Mouse (Mus musculus): Measurements from ENCODE around the gene Ttll4.

Ttll4 gene

GRCm38 (mm10) chr1:74661448-74662195, at the start of gene Ttll4:
Ttll4 (plus strand) TSS chr1:74661745.
- peak; percentile 97 to 98 for DNase-seq

- DNase-seq: no peak
Measured at GRCm38 (mm10) chr1:74624183-74624582, 37.4 kb upstream of the Ttll4 start.

- DNase-seq: no peak
Measured at GRCm38 (mm10) chr1:74626076-74626475, 35.5 kb upstream of the Ttll4 start.

DNA sequence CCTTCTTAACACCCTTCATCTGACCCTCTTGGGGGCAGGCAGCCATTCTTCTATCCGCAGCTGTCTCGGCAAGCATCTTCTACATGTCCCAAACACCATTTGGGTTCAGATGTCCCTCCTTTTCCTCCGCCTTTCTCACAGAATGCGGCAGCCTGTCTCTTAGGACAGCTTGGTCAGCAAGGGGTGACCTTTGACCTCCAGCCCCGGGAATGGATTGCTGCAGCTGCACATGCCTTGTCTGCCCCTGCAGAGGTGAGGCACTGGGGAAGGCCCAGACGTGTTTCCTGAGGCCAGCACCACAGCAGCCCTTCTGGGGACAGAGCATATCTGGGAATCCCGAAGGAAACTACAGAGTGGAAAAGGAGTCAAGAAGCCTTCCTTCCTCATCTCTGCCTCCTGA, 33.5 kb upstream of the Ttll4 start:
- no peak for DNase-seq

DNA sequence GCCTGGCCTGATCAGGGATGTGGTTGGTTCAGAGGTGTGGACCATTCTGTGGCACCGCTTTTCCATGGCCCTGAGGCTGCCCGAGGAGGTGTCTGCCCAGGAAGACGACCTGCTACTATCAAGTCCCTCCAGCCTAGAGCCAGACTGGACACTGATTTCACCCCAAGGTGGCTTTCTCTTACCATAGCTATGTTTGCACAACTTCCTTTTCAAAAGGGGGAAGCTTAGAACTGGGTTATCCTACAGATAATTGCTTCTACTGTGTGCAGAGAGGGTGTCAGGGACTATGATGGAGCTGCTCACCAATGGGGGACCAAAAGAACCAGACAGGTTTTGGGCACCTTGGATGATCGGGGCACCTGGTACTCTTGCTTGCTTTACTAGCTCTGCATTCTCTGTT, 28.8 kb upstream of the Ttll4 start:
- DNase-seq: no peak

DNA sequence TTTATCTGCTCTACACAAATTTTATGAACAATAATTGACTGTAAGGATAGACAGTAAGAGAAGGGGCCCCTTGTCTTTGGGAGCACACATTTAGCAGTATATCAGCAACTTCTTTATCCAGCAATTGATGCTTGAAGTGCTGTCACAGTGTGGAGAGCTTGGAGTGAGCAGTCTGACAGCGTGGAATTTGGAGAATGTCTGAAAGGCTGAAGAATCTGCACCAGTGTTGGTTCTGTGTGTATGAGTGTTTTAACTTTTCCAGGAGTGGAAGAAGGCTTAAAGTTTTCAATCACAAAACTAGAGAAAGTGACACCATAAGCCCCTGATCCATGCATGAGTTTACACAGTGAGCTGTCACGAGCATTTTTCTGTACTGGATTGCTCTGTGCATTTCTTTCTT, 18.0 kb upstream of the Ttll4 start:
- DNase-seq: no peak

DNA sequence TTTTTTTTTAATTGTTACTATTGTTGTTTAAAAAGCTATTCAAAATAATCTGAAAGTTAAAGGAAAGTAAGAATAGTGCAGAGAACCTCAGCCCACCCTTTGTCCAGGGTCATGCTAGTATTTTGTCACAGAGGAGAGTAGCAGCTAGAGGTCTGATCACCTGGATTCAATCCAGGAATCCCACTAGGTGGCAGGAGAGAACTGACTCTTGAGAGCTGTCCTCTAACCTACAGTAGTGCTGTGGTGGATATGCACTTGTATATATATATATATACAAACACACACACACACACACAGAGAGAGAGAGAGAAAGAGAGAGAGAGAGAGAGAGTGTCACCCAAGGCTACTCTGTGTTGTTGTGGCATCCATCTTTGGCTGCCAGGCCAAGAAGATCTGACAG, 17.6 kb upstream of the Ttll4 start:
- no peak for DNase-seq

DNA sequence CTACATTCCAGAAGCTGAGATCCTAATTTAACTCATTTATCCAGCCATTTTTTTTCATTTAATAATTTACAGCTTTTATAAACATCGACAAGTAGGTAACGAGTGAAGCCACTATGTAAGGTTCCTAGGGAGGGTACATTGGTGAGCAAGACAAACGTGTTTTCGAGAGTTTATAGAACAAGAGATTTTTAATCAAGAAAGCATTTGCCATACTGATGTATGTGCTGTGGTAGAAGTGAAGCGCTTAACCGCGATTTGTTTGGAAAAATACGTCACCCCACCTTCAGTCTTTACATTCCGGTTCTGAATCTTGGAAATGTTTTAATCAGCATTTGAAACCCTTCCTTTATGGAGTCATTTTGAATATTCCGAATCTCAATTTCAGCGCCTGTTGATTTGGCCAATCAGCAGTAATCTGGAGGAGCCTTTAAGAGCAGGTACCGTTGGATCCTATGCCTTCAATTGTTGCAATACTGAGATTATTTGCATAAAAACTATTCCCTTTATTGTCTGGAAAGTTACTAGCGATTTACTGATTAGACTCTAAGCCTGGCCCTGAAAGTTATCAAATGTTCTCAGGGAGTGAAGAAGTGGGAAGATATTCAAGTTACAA, 814 bp downstream of the Ttll4 start:
- DNase-seq: no peak

- no peak for DNase-seq
Measured at GRCm38 (mm10) chr1:74665153-74665552, 3.6 kb downstream of the Ttll4 start.

- DNase-seq: no peak
Measured at GRCm38 (mm10) chr1:74668371-74668770, 6.8 kb downstream of the Ttll4 start.

DNA sequence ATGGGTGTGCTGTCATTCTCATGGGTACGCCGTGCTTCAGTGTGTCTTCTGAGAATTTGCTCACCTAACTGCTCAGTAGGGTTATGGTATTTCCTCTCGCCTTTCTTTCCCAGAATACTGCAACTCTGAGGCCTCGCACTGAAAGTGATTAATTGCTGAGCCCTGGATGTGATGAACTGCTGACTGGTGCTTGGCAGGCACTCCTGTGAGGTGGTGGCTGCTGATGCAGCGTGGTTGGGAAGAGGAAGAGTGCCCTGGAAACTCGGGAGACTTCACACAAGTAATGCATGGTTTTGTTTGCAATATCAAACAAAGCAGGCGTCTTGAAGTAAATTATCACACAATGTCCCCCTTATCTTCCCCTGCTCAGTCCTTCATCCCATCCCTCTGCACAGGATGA, 11.2 kb downstream of the Ttll4 start:
- DNase-seq: no peak

DNA sequence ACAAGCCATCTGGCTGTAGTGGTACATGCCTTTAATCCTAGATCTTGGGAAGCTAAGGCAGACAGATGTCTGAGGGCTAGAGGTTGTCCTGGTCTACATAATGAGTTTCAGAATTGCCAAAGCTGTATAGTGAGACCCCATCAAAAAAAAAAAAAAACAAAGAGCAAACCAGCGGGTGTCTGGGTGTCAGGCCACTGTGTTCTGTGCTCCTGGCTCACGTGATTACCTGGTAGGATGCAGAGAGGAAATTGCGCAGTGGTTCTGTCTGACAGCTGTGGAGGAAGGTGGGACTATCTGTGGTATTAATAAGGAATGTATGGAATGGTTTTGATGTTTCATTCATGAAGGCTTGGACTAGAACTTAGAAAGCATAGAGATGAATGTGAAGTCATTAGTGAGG, 15.3 kb downstream of the Ttll4 start:
- no peak for DNase-seq

DNA sequence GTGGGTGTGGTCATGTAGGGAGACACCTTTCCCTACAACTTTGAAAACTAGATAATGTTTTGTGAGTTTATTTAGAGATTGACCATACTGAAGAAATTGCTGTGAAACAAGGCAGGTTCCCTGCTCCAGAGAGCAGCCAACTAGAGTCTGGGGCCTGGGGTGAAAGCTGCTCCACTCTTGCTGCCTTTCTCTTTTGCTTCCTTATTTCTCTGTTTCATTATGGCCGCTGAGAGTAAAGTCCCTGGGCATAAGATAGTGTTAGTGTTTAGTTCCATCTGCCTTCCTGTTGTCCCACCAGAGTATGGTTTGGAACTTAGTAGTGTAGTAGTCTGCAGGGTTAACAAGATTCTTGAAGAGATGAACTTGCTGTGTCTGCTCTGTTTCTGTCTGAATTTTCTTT, 16.3 kb downstream of the Ttll4 start:
- DNase-seq: no peak

- DNase-seq: no peak
Measured at GRCm38 (mm10) chr1:74687131-74687530, 25.6 kb downstream of the Ttll4 start.

GRCm38 (mm10) chr1:74693891-74694583, 32.5 kb downstream of the Ttll4 start:
- DNase-seq: no peak

GRCm38 (mm10) chr1:74695836-74696235, 34.3 kb downstream of the Ttll4 start:
- DNase-seq: no peak

DNA sequence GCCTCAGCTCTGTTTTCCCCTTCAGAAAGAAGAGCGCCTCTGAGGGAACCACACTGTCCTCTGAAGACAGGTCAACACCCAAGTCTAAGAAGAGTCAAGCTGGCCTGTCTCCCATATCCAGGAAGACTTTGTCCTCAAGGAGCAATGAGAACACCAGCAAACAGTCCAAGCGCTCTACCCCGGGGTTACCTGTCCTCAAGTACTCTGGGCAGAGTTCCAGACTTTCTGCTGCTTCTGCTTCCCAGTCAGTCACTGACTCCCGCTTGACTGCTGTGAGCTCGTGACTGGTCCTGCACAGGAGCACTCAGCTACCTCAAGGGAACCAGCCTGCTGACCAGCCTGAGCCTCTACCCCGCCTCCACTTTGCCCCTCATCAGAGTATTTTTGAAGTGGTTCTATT, 35.9 kb downstream of the Ttll4 start:
- peak in 1 of 2 experiments; percentile 7 for DNase-seq

- no peak for DNase-seq
Measured at GRCm38 (mm10) chr1:74698353-74698752, 36.8 kb downstream of the Ttll4 start.

DNA sequence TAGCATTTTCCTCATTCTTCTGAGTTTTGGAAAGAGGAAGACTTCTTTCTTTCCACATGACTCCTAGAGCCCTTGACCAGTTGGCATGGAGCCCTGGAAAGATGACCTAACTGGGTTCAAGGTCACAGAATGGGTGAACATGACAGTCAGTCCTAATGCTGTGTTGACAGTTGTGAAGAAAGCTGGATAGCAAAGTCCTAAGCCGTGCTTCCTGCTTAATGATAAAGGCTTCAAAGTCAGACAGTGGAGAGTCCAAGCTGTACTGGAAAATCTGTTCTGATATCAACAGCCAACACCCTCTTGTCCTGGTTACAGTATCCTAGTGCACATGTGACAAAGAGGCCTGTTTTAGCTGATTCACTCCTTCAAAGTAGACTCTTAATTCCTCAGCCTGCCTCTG, 37.2 kb downstream of the Ttll4 start:
- DNase-seq: no peak

GRCm38 (mm10) chr1:74702142-74702553, 40.6 kb downstream of the Ttll4 start:
- no peak for DNase-seq

DNA sequence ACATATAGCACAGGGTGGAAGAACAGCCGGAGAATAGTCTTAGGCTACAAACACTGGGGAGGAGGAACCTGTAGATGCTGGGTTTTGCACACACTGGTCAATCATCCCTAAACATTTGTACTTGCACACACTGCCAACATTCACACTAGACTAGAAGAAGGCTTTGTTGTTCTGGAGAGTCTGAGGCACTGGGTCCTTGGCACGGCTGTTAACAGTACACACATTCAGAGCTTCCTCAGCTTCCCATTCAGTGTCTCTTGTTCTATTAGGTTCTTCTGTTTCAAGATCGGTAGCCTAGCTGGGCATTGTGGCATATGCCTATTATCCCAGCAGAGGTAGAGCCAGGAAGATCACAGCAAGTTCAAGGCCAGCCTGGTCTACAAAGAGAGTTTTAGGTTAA, 42.6 kb downstream of the Ttll4 start:
- no peak for DNase-seq

- DNase-seq: no peak
Measured at GRCm38 (mm10) chr1:74705016-74705415, 43.5 kb downstream of the Ttll4 start.

DNA sequence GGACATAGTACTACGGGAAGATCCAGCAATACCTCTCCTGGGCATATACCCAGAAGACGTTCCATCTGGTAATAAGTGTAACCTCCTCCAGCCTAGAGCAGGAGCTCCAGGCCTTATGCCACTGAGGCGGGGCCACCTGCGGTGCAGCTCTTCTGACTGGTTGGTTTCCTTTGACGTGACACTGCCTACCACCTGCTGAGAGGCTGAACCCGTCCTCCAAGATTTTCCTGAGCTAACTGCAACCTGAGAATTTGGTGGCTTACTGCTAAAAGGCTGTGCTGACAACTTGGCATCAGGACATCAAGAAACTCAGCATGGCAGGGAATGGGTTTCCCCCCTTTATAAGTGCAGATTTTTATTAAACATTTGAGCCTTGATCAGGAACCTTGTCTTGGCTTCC, 48.0 kb downstream of the Ttll4 start:
- peak in 1 of 2 experiments; percentile 6 for DNase-seq

DNA sequence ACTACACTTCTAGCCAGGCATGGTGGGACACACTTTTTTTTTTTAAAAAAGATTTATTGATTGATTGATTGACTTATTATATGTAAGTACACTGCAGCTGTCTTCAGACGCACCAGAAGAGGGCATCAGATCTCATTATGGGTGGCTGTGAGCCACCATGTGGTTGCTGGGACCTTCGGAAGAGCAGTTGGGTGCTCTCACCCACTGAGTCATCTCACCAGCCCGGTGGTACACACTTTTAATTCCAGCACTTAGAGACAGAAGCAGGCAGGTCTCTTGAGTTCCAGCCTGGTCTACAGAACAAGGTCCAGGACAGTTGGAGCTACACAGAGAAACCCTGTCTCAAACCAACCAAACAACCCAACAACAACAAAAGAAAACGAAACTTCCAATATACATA, 50.5 kb downstream of the Ttll4 start:
- DNase-seq: no peak

Data from cerebellum, postnatal 14 days (tissue).